Mouse (Mus musculus) urinary bladder, adult 2 months (tissue): ENCODE data around the gene Mtr. TPM values are rescaled to one million over a fixed set of nuclear protein-coding genes. Genes with fewer than 3 reads are reported as not detected.

Experiments
- DNase-seq: peaks from one replicate; pipeline ENCODE4 v3.0.0; 2022; ENCODE audit warnings: low spot score
- polyA plus RNA-seq: library from polyadenylated mRNA; depleted of rRNA; stranded (reverse); fragments of >200 nt; gene quantifications from 2 replicates; pipeline ENCODE4 v1.2.3, GENCODE M21; 2012

The Mtr gene
- polyA plus RNA-seq, 1 experiment = 8.3 TPM

- DNase-seq = no peak
These were observed 13.9 kb downstream of the Mtr start for GRCm38 (mm10) chr13:12243991-12244390.

- DNase-seq = no peak
These were observed 25.8 kb downstream of the Mtr start for GRCm38 (mm10) chr13:12232141-12232540.

GRCm38 (mm10) chr13:12228248-12228647, 29.7 kb downstream of the Mtr start:
- no peak for DNase-seq

GRCm38 (mm10) chr13:12227606-12228005, 30.3 kb downstream of the Mtr start:
- DNase-seq = no peak

- DNase-seq = no peak
These were observed 39.3 kb downstream of the Mtr start for GRCm38 (mm10) chr13:12218603-12219002.

GRCm38 (mm10) chr13:12214922-12215321, 43.0 kb downstream of the Mtr start:
- DNase-seq = no peak

GRCm38 (mm10) chr13:12211058-12211457, 46.9 kb downstream of the Mtr start:
- DNase-seq = no peak

- DNase-seq = no peak
These were observed 47.7 kb downstream of the Mtr start for GRCm38 (mm10) chr13:12210023-12210762.

- DNase-seq = no peak
These were observed 57.5 kb downstream of the Mtr start for GRCm38 (mm10) chr13:12200372-12200771.

- DNase-seq = no peak
These were observed 59.4 kb downstream of the Mtr start for GRCm38 (mm10) chr13:12198486-12198885.

GRCm38 (mm10) chr13:12196861-12197260, 61.1 kb downstream of the Mtr start:
- no peak for DNase-seq

GRCm38 (mm10) chr13:12196012-12196411, 61.9 kb downstream of the Mtr start:
- DNase-seq = no peak

GRCm38 (mm10) chr13:12194942-12195662, 62.8 kb downstream of the Mtr start:
- no peak for DNase-seq

- no peak for DNase-seq
These were observed 68.7 kb downstream of the Mtr start for GRCm38 (mm10) chr13:12189219-12189618.

GRCm38 (mm10) chr13:12188804-12189203, 69.1 kb downstream of the Mtr start:
- no peak for DNase-seq

GRCm38 (mm10) chr13:12179481-12179880, 78.4 kb downstream of the Mtr start:
- DNase-seq = no peak

- no peak for DNase-seq
These were observed 81.2 kb downstream of the Mtr start for GRCm38 (mm10) chr13:12176761-12177160.

- DNase-seq = no peak
These were observed 81.8 kb downstream of the Mtr start for GRCm38 (mm10) chr13:12175988-12176736.

- no peak for DNase-seq
These were observed 90.6 kb downstream of the Mtr start for GRCm38 (mm10) chr13:12167276-12167675.

GRCm38 (mm10) chr13:12166386-12166785, 91.5 kb downstream of the Mtr start:
- no peak for DNase-seq

GRCm38 (mm10) chr13:12165461-12166058, 92.4 kb downstream of the Mtr start:
- DNase-seq = no peak

GRCm38 (mm10) chr13:12162457-12162856, 95.5 kb downstream of the Mtr start:
- DNase-seq = no peak
